Mouse (Mus musculus) urinary bladder, adult 2 months (tissue): ENCODE results near the gene Zc3h10. TPM values are rescaled to one million over a fixed set of nuclear protein-coding genes. Genes with fewer than 3 reads are reported as not detected.
"Not testable (repeated sequence)": the region's sequence is repeated elsewhere in the genome, so short reads cannot be mapped to it uniquely, and the experiment has no call there.

Experiments
- DNase-seq: peaks from one replicate; pipeline ENCODE4 v3.0.0; 2022; ENCODE audit warnings: low spot score
- polyA plus RNA-seq: library from polyadenylated mRNA; depleted of rRNA; stranded (reverse); fragments of >200 nt; gene quantifications from 2 replicates; pipeline ENCODE4 v1.2.3, GENCODE M21; 2012

Zc3h10 gene
- polyA plus RNA-seq, 1 experiment, result 12.5 TPM

DNA sequence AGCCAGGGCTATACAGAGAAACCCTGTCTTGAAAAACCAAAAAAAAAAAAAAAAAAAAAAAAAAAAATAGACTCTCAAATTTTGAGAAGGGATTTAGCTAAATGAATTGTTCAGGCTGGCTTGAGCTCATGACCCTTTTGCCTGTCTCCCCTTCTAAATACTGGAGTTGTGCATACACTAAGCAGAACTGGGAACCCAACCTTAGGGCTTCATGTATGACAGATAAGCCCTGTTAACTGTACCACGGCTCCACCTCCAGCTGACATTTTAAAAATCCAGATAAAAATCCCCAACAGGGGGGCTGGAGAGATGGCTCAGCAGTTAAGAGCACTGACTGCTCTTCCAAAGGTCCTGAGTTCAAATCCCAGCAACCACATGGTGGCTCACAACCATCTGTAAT lies 8.0 kb upstream of the Zc3h10 start:
- not testable (repeated sequence) for DNase-seq

GRCm38 (mm10) chr10:128550144-128550823 lies 2.7 kb upstream of the Zc3h10 start:
- not testable (repeated sequence) for DNase-seq

- not testable (repeated sequence) for DNase-seq
Observed at GRCm38 (mm10) chr10:128549682-128550057, 2.1 kb upstream of the Zc3h10 start.

- DNase-seq, result peak; percentile 80
Observed at GRCm38 (mm10) chr10:128548947-128549681, 1.5 kb upstream of the Zc3h10 start, which contains the start of gene Rpl41. Gene Rpl41, minus strand, starts transcription at chr10:128549305.

- not testable (repeated sequence) for DNase-seq
Observed at GRCm38 (mm10) chr10:128548051-128548791, 647 bp upstream of the Zc3h10 start.

- DNase-seq, result no peak
Observed at GRCm38 (mm10) chr10:128546787-128547186, 787 bp downstream of the Zc3h10 start.

DNA sequence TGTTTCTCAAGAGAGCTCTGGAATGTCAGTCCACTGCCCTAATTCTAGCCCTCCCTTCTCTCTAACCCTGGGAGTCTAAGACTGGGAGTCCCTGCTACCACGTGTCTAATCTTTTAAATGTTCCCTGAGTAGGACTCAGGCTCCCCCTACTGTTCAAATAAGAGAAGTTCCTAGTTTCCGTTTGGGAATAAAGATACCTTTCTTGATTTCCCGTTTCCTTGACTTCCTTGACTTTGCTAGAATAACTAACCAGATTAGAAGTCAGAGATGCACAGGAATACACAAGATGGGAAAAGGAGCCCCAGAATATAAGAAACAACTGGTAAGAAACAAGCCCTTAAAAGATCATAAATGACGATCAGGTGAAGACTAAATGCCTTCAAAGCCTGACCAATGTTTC lies 1.2 kb downstream of the Zc3h10 start:
- no peak for DNase-seq

DNA sequence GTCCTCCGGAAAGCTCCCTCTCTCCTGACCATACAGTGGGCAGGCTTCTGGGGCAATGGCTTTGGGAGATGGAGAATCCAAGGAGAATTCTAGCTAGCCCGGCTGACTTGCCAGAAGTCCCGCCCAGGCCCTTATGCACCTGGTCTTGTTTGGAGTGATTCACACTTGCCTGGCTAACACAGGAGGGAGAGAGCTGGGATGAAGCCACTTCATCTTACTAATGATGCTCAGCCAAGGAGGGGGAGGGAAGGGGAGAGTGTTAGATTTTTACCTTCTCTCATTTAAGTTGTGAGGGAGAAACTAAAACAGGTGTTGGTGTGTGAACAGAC lies 2.0 kb downstream of the Zc3h10 start:
- DNase-seq, result no peak

- no peak for DNase-seq
Observed at GRCm38 (mm10) chr10:128544674-128545569, 2.7 kb downstream of the Zc3h10 start.

GRCm38 (mm10) chr10:128544151-128544657 lies 3.4 kb downstream of the Zc3h10 start:
- no peak for DNase-seq

DNA sequence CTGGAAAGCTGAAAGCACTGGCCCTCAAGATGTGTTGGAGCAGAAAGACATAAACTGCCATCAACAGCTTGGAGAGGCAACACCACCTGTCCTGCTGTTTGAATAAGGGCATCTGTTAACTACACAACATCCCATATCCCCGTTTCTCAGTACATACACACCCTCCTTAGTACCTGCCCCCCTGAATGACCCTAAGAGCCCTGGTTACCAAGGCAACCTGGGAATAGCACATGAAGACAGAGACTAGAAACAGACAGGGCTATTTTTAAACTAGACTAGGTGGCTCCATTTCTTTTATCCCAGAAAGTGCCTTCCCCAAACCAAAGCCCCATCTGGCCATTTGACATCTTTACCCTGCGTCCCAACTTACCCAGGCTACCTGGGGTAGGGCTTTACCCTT lies 4.5 kb downstream of the Zc3h10 start:
- no peak for DNase-seq

DNA sequence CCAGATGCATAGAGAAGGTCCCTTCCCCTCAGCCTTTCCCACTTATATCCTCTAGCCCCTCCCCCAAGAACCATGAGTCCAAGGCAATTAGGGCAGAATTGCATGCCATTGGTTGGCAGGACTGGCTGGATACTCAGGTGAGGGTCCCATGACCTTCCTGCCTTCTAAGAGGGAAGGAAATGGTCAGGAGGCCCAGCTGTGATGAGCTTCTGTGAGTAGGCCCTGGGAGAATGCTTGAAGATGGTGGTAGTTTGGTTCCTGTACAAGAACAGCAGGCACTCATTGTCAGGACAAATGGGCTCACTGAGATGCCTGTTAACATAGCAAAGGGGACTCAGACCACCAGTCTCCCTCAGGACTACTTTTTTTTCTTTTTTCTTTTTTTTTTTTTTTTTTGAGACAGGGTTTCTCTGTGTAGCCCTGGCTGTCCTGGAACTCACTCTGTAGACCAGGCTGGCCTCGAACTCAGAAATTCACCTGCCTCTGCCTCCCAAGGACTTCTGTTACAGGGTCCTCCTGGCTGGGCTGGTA lies 9.2 kb downstream of the Zc3h10 start:
- no peak for DNase-seq

DNA sequence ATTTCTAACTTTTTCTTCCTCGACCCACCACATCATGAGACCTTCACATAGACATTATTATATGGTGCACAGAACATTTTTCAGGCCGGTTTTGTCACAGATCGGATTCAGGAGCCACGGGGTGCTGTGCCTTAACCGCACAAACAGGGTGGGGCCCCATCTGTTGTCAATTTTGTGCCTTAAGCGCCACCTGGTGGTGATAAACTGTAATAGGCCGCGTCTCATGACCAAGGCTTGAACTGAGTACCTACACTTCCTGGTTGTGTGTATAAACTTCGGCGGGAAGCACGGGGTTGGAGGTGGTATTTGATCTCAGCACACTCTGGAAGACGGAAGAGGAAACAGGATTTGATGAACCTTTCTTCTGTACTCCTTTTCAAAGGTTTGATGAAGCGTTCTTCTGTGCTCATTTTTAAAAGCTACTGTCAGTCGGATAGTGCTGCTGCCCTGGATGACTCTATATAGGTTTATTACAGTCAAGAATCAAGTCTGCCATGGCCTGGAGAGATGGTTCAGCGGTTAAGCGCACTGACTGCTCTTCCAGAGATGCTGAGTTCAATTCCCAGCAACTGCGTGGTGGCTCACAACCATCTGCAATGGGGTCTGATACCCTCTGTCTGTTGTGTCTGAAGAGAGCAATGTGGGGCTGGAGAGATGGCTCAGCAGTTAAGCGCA lies 11.2 kb downstream of the Zc3h10 start:
- peak; percentile 66 for DNase-seq

- DNase-seq, result no peak
Observed at GRCm38 (mm10) chr10:128535624-128536265, 11.8 kb downstream of the Zc3h10 start.

DNA sequence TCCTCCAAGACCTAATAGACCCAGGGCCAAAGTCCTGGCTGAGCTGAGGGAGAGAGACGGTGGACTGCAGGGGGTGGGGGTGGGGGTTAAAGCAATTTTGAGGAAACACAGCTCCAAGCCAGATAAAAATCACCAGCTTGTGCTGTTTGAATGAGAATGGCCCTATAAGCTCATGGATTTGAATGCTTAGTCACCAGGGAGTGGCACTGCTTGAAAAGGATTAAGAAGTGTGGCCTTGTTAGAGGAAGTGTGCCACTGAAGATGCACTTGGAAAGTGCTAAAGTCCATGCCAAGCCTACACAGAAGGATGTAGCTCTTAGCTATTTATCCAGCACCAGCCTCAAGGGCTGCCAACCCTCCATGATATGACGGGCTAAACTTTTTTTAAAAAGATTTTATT lies 12.4 kb downstream of the Zc3h10 start:
- no peak for DNase-seq

GRCm38 (mm10) chr10:128526366-128527356 lies 20.9 kb downstream of the Zc3h10 start:
- no peak for DNase-seq

GRCm38 (mm10) chr10:128525671-128526308 lies 21.8 kb downstream of the Zc3h10 start, which contains the start of gene Esyt1:
Gene Esyt1, minus strand, starts transcription at chr10:128525871.
- peak; percentile 89 for DNase-seq
